Mouse (Mus musculus): ENCODE results near the gene Usp31. TPM values are rescaled to one million over a fixed set of nuclear protein-coding genes. Genes with fewer than 3 reads are reported as not detected.
A peak's percentile ranks its signal among the peaks of the same experiment; 100 is the strongest.

Usp31 gene
- 3.9 and 4.1 TPM in 2 replicates for polyA plus RNA-seq (2014; fragmentation: Nextera tagmentation; extraction: Ambion mirVana)

DNA sequence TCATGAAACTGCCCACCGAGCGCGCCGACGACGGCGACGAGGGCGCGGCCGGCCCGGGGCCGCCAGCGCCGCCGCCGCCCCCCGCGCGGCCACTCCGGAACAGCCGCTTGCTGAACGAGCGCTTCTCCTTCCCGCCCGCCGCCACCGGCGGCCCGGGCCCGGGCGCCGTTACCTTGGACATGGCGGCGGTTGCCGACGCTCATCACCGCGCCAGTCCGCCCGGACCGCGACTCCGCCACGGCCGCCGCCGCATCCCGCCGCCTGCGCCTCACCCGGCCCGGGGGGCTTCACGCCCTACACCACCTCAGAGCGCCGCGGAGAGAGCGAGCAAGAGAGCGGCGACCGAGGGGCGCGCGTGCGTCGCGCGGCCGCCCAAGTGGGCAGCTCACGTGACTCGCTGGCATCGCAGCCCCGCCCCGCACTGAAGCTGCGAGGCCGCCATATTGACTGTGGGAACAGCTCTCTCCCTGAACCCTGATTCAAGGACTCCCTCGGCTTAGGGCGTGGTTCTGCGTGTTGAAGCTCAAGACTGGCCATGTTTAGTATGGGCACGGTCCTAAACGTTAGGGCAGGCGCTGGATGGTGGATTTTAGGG, at the start of gene Usp31:
Usp31 (minus strand) TSS at position 181 of the 595 bp plus-strand sequence.
- Histone ChIP-seq H3K36me3 (ENCODE audit: control insufficient read depth, insufficient read depth, low read length) (no peaks in the 10 kb centered on the region), H3K9ac (ENCODE audit: low read depth, low read length) (peak within 1 kb of the TSS; percentile 80), H3K27me3 (replicated peaks; ENCODE audit: control insufficient read depth, insufficient read depth, low read length) (no peaks in the 10 kb centered on the region), H3K4me1 (ENCODE audit: control insufficient read depth, insufficient read depth, low read length) (peaks cover 17% of the 10 kb centered on the region), H3K9me3 (ENCODE audit: control insufficient read depth, low read length) (no peaks in the 10 kb centered on the region), H3K27ac (replicated peaks; ENCODE audit: low read depth, low read length) (peak within 1 kb of the TSS; percentile 74), H3K4me3 (ENCODE audit: low read depth, low read length) (peak within 1 kb of the TSS; percentile 79), H3K4me2 (ENCODE audit: low read depth, low read length) (peak within 1 kb of the TSS; percentile 96)
- ATAC-seq (ENCODE audit: low read depth) (peak; percentile 99), DNase-seq (ENCODE audit: low spot score) (peak; percentile 100)
- WGBS: 0% methylated on average over 23 of the region's 82 CpGs

DNA sequence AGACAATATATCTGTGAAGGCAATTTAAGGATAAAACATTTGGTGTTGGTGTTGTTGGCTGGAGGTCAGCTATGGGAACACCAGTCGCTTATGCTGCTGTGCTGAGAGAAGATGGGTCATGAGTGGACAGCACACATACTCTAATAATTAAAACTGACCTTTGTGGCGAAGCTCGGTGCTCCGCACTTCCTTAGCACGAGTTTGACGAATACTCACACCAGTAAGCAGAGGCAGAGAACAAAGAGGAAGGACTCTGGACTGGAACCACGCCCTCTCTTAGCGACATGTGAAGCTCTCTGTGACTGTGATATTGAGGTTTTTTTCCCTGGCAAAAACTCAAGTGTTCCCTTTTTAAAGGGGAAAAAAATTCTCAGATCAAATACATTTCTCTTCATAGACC, 47.7 kb upstream of the Usp31 start:
- ATAC-seq (ENCODE audit: low read depth) (no peak), DNase-seq (ENCODE audit: low spot score) (no peak)

DNA sequence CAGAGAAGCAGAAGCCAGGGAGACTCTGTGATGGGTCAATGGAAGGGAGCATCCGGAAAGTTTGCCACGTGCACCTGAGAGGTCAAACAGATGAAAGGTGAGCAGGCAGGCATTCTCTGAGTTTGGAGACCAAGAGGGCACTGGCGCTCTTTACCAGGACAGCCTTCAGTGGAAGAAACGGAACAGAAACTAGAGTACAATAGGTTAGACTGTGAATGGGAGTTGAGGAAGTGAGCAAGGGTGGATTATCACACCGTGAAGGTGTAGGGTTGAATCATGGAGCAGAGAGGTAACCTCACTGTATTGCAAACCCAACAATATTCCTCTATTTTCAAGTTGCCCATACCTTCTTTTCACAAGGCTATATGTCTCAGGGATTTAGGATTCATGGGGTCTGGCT, 43.2 kb upstream of the Usp31 start:
- WGBS: 75% methylated on average over 5 of the region's 5 CpGs
- no peak for ATAC-seq (ENCODE audit: low read depth)
- Histone ChIP-seq H3K9ac (ENCODE audit: low read depth, low read length) (no peak overlapping the region), H3K4me1 (ENCODE audit: control insufficient read depth, insufficient read depth, low read length) (no peaks in the 10 kb centered on the region), H3K27ac (replicated peaks; ENCODE audit: low read depth, low read length) (no peak overlapping the region), H3K4me2 (ENCODE audit: low read depth, low read length) (no peak overlapping the region), H3K27me3 (replicated peaks; ENCODE audit: control insufficient read depth, insufficient read depth, low read length) (no peaks in the 10 kb centered on the region), H3K36me3 (ENCODE audit: control insufficient read depth, insufficient read depth, low read length) (no peaks in the 10 kb centered on the region), H3K9me3 (ENCODE audit: control insufficient read depth, low read length) (no peaks in the 10 kb centered on the region), H3K4me3 (ENCODE audit: low read depth, low read length) (no peak overlapping the region)
- no peak for DNase-seq (ENCODE audit: low spot score)

More for the DNA sequence above, 47.7 kb upstream of the Usp31 start:
- H3K27ac ChIP-seq (replicated peaks; ENCODE audit: low read depth, low read length): no peak overlapping the region
- no peak overlapping the region for H3K9ac ChIP-seq (ENCODE audit: low read depth, low read length)
- no peak overlapping the region for H3K4me3 ChIP-seq (ENCODE audit: low read depth, low read length)
- H3K4me2 ChIP-seq (ENCODE audit: low read depth, low read length): no peak overlapping the region
- no peaks in the 10 kb centered on the region for H3K9me3 ChIP-seq (ENCODE audit: control insufficient read depth, low read length)
- H3K36me3 ChIP-seq (ENCODE audit: control insufficient read depth, insufficient read depth, low read length): no peaks in the 10 kb centered on the region
- no peaks in the 10 kb centered on the region for H3K4me1 ChIP-seq (ENCODE audit: control insufficient read depth, insufficient read depth, low read length)
- WGBS: 60% methylated on average over 8 of the region's 8 CpGs
- H3K27me3 ChIP-seq (replicated peaks; ENCODE audit: control insufficient read depth, insufficient read depth, low read length): no peaks in the 10 kb centered on the region

DNA sequence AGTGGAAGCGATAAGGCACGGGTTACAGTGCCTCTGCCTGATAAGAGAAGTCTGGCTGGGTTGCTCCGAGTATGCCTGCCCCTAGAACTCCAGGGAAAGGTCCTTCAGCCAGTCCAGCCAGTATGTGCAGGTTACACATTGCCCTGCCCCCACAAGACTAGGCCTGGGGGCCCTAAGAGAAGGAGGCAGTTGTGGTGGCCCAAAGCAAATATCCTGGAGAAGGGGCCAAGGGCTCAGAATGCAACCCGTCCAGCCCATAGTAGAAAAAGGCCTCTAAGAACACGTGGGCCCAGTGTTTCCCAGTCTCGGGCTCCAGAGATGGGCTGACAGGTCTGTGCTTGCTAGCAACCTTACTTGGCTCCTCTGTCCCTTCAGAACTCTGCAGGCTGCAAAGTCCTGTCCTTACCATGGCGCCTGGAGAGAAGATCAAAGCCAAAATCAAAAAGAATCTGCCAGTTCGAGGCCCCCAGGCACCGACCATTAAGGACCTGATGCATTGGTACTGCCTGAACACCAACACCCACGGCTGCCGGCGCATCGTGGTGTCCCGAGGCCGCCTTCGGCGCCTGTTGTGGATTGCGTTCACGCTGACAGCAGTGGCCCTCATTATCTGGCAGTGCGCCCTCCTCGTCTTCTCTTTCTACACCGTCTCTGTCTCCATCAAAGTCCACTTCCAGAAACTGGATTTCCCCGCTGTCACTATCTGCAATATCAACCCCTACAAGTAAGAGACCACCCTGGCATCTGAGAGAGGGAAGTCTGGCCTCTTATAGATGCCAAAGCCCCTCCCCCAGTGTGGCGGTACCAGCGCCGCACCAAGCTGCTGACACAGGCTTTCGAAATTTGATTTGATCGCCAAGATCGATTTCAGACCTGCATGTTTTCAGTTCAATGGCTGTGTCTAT, 30.7 kb upstream of the Usp31 start:
- no peak for DNase-seq (ENCODE audit: low spot score)
- no peaks in the 10 kb centered on the region for H3K9me3 ChIP-seq (ENCODE audit: control insufficient read depth, low read length)
- WGBS: 59% methylated on average over 29 of the region's 29 CpGs
- no peak for ATAC-seq (ENCODE audit: low read depth)
- H3K27ac ChIP-seq (replicated peaks; ENCODE audit: low read depth, low read length): no peak overlapping the region
- no peak overlapping the region for H3K4me3 ChIP-seq (ENCODE audit: low read depth, low read length)
- no peaks in the 10 kb centered on the region for H3K4me1 ChIP-seq (ENCODE audit: control insufficient read depth, insufficient read depth, low read length)
- peaks cover 31% of the 10 kb centered on the region for H3K27me3 ChIP-seq (replicated peaks; ENCODE audit: control insufficient read depth, insufficient read depth, low read length)
- no peak overlapping the region for H3K9ac ChIP-seq (ENCODE audit: low read depth, low read length)
- no peaks in the 10 kb centered on the region for H3K36me3 ChIP-seq (ENCODE audit: control insufficient read depth, insufficient read depth, low read length)
- no peak overlapping the region for H3K4me2 ChIP-seq (ENCODE audit: low read depth, low read length)

DNA sequence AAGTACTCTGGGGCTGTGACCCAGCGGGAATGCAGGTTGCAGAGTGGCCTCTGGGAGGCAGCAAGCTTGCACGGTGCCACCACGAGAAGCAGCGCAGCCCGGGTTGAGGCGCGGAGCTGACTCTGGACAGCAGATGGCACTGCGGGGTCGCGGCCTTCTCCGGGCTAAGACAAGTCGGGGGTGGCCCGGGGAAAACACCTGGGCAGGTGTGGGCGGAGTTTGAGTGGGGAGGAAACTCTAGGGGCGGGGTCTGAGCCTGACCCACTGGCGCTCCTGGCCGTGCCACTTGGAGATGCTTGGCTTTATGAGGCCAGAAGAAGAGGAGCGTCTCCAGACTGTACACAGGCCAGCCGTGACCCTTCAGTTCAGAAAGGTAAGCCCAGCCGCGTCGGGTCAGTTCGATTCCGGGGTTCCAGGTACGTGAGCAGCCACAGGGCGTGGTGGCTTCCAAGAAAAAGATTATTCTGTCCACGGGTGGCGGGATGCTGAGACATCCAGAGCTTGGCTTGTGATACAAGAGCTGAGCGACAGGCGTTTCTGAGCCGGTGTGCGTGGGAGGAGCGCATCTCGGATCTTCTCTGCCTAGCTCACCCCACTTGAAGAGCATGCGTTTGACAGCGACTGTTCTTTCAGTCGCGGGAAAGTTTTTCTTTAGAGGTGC, 27.2 kb upstream of the Usp31 start, which contains the start of gene Scnn1g:
Scnn1g (plus strand) TSS at position 309 of the 661 bp plus-strand sequence.
- H3K9ac ChIP-seq (ENCODE audit: low read depth, low read length): peak within 1 kb of the TSS; percentile 12; the same call in 1 of the 2 replicates
- ATAC-seq (ENCODE audit: low read depth) (peak; percentile 96), DNase-seq (ENCODE audit: low spot score) (peak; percentile 88)
- peaks cover 31% of the 10 kb centered on the region for H3K27me3 ChIP-seq (replicated peaks; ENCODE audit: control insufficient read depth, insufficient read depth, low read length)
- H3K4me2 ChIP-seq (ENCODE audit: low read depth, low read length): peak within 1 kb of the TSS; percentile 57
- no peaks in the 10 kb centered on the region for H3K9me3 ChIP-seq (ENCODE audit: control insufficient read depth, low read length)
- no peaks in the 10 kb centered on the region for H3K4me1 ChIP-seq (ENCODE audit: control insufficient read depth, insufficient read depth, low read length)
- H3K27ac ChIP-seq (replicated peaks; ENCODE audit: low read depth, low read length): no peak within 1 kb of the TSS
- 2% methylated on average over 37 of the region's 38 CpGs for WGBS
- H3K36me3 ChIP-seq (ENCODE audit: control insufficient read depth, insufficient read depth, low read length): no peaks in the 10 kb centered on the region
- H3K4me3 ChIP-seq (ENCODE audit: low read depth, low read length): peak within 1 kb of the TSS; percentile 39

DNA sequence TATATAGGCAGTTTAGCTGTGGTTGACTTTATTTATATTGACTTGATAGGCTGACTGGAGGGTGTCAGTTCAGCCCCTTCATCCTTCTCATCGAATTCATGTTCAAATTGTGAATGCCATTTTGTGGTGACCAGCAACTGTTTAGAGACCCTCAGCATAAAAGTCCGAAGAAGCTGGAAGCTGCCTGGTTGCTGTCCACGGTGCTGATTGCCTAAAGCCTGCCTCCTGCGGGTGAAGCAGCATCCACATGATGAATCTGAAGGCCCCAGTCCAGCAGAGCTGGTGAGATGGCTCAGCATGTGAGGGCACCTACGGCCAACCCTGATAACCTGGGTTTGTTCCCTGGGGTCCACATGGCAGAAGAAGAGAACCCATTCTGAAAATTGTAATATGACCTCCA, 23.2 kb upstream of the Usp31 start:
- Histone ChIP-seq H3K27me3 (replicated peaks; ENCODE audit: control insufficient read depth, insufficient read depth, low read length) (peaks cover 19% of the 10 kb centered on the region), H3K9ac (ENCODE audit: low read depth, low read length) (no peak overlapping the region), H3K9me3 (ENCODE audit: control insufficient read depth, low read length) (no peaks in the 10 kb centered on the region), H3K4me3 (ENCODE audit: low read depth, low read length) (no peak overlapping the region), H3K27ac (replicated peaks; ENCODE audit: low read depth, low read length) (no peak overlapping the region), H3K4me1 (ENCODE audit: control insufficient read depth, insufficient read depth, low read length) (no peaks in the 10 kb centered on the region), H3K36me3 (ENCODE audit: control insufficient read depth, insufficient read depth, low read length) (no peaks in the 10 kb centered on the region), H3K4me2 (ENCODE audit: low read depth, low read length) (no peak overlapping the region)
- DNase-seq (ENCODE audit: low spot score): peak; percentile 82
- ATAC-seq (ENCODE audit: low read depth): no peak
- WGBS: 12% methylated on average over 5 of the region's 5 CpGs

DNA sequence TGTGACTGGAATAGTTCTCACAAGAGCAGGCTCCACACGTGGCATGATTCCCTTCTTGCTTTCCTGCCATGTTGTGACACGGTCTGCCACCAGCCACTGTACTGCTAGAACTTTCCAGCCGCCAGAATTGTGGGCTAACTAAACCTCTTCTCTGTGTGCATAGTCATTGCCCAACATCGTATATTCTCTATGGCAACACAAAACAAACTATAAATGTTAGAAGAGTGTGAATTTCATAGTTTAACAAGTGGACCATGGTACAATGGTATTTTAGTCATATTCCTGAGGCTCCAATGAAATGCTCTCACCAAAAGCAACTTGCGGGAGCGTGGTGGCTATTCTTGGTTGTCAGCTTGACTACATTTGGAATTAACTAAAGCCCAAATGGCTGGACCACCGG, 10.0 kb upstream of the Usp31 start:
- no peak overlapping the region for H3K4me2 ChIP-seq (ENCODE audit: low read depth, low read length)
- ATAC-seq (ENCODE audit: low read depth) (no peak), DNase-seq (ENCODE audit: low spot score) (no peak)
- no peak overlapping the region for H3K4me3 ChIP-seq (ENCODE audit: low read depth, low read length)
- no peaks in the 10 kb centered on the region for H3K4me1 ChIP-seq (ENCODE audit: control insufficient read depth, insufficient read depth, low read length)
- no peaks in the 10 kb centered on the region for H3K9me3 ChIP-seq (ENCODE audit: control insufficient read depth, low read length)
- no peak overlapping the region for H3K27ac ChIP-seq (replicated peaks; ENCODE audit: low read depth, low read length)
- H3K9ac ChIP-seq (ENCODE audit: low read depth, low read length): no peak overlapping the region
- H3K27me3 ChIP-seq (replicated peaks; ENCODE audit: control insufficient read depth, insufficient read depth, low read length): no peaks in the 10 kb centered on the region
- no peaks in the 10 kb centered on the region for H3K36me3 ChIP-seq (ENCODE audit: control insufficient read depth, insufficient read depth, low read length)
- WGBS: 72% methylated on average over 7 of the region's 7 CpGs

DNA sequence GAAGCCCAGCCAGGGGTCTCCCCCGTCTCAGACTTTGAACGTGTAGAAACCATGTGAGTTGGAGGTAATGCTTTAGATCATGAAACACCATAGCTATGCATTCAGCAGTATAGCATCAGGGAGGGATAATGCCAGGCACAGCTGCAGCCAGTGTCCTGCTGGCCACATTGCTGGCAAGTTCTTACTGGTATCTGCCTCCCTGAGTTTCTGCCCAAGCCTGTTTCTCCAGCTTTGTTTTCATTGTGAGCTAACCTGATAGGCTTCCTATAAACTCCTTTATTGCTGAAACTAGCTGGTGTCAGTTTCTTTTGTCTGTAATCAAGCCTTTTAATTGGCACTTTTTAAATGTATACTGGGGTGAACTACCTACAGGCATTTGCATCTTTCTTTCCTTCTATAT, 4.1 kb upstream of the Usp31 start:
- no peak overlapping the region for H3K4me2 ChIP-seq (ENCODE audit: low read depth, low read length)
- ATAC-seq (ENCODE audit: low read depth) (no peak), DNase-seq (ENCODE audit: low spot score) (peak; percentile 59)
- H3K36me3 ChIP-seq (ENCODE audit: control insufficient read depth, insufficient read depth, low read length): no peaks in the 10 kb centered on the region
- no peak overlapping the region for H3K27ac ChIP-seq (replicated peaks; ENCODE audit: low read depth, low read length)
- H3K9me3 ChIP-seq (ENCODE audit: control insufficient read depth, low read length): no peaks in the 10 kb centered on the region
- H3K4me3 ChIP-seq (ENCODE audit: low read depth, low read length): no peak overlapping the region
- no peaks in the 10 kb centered on the region for H3K27me3 ChIP-seq (replicated peaks; ENCODE audit: control insufficient read depth, insufficient read depth, low read length)
- H3K9ac ChIP-seq (ENCODE audit: low read depth, low read length): no peak overlapping the region
- 45% methylated on average over 2 of the region's 2 CpGs for WGBS
- peaks cover under 1% of the 10 kb centered on the region; the same call in 1 of the 2 replicates for H3K4me1 ChIP-seq (ENCODE audit: control insufficient read depth, insufficient read depth, low read length)

Measured in embryonic facial prominence, embryonic 14.5 days (tissue).